Mouse (Mus musculus) G1E (cell line): ENCODE results near the gene Tnpo3.
"Not testable (repeated sequence)": the region's sequence is repeated elsewhere in the genome, so short reads cannot be mapped to it uniquely, and the experiment has no call there.

Experiments used
- CTCF ChIP-seq: IDR thresholded peaks from 2 replicates; pipeline ENCODE4 v1.5.1; 2012; ENCODE audit warnings: low read depth, low read length, inconsistent platforms, mixed read lengths
- TAL1 ChIP-seq: conservative IDR thresholded peaks from 2 replicates; pipeline ENCODE4 v1.6.1; 2012; ENCODE audit warnings: low read depth, low read length, inconsistent platforms, mixed read lengths

GRCm38 (mm10) chr6:29610020-29610640 is 443 bp upstream of the Tnpo3 start:
- not testable (repeated sequence) for TF ChIP-seq CTCF, TAL1
